Mouse (Mus musculus) intestine, embryonic 15.5 days (tissue): ENCODE measurements around the gene Rbms3. TPM values are rescaled to one million over a fixed set of nuclear protein-coding genes. Genes with fewer than 3 reads are reported as not detected.

ENCODE experiments used
- ATAC-seq: fragments of 200-750 bp; cut with Nextera tagmentation; 2 replicates; pipeline ENCODE4 v1.8.0; 2017; ENCODE audit warnings: moderate TSS enrichment, moderate library complexity
- H3K27ac ChIP-seq: fragments of 300-500 bp; sonication (generic); 2 replicates; pipeline ENCODE4 v1.5.1; 2015; ENCODE audit warnings: mild to moderate bottlenecking, inconsistent platforms
- H3K27me3 ChIP-seq: fragments of 300-500 bp; sonication (generic); replicated peaks from 2 replicates; pipeline ENCODE4 v1.6.1; 2015; ENCODE audit warnings: inconsistent platforms
- H3K36me3 ChIP-seq: fragments of 300-500 bp; sonication (generic); 2 replicates; pipeline ENCODE4 v1.6.1; 2015; ENCODE audit warnings: inconsistent platforms
- H3K4me1 ChIP-seq: fragments of 300-500 bp; sonication (generic); replicated peaks from 2 replicates; pipeline ENCODE4 v1.6.1; 2015; ENCODE audit warnings: inconsistent platforms
- H3K4me2 ChIP-seq: fragments of 300-500 bp; sonication (generic); replicated peaks from 2 replicates; pipeline ENCODE4 v1.6.1; 2015; ENCODE audit warnings: mild to moderate bottlenecking, inconsistent platforms
- H3K4me3 ChIP-seq: fragments of 300-500 bp; sonication (generic); replicated peaks from 2 replicates; pipeline ENCODE4 v1.5.1; 2015; ENCODE audit warnings: inconsistent platforms
- H3K9ac ChIP-seq: fragments of 300-500 bp; sonication (generic); 2 replicates; pipeline ENCODE4 v1.6.1; 2015; ENCODE audit warnings: inconsistent platforms
- H3K9me3 ChIP-seq: fragments of 300-500 bp; sonication (generic); 2 replicates; pipeline ENCODE4 v1.6.1; 2016; ENCODE audit warnings: inconsistent platforms
- WGBS: fragments of 180-500 bp; shearing (Covaris S2); methylation state at CpG from one replicate; pipeline ENCODE4 v1.1.7; 2015; 5-methylcytosine and 5-hydroxymethylcytosine counted together
- polyA plus RNA-seq: library from polyadenylated mRNA; unstranded; fragments of >200 nt; fragmentation: Nextera tagmentation; extraction: Ambion mirVana; gene quantifications from 2 replicates; pipeline ENCODE4 v1.2.1, GENCODE M21; 2015

Gene Rbms3
- 46.8 and 53.0 TPM in 2 replicates for polyA plus RNA-seq

GRCm38 (mm10) chr9:117629771-117630170 is at the start of gene Rbms3:
Gene Rbms3, minus strand, starts transcription at chr9:117629913.
- WGBS: 81% methylated on average over 9 of the region's 9 CpGs
- H3K27ac ChIP-seq: no peak within 1 kb of the TSS
- no peak within 1 kb of the TSS for H3K4me3 ChIP-seq
- no peak for ATAC-seq
- no peaks in the 10 kb centered on the region for H3K27me3 ChIP-seq
- no peaks in the 10 kb centered on the region for H3K9me3 ChIP-seq
- H3K36me3 ChIP-seq: no peaks in the 10 kb centered on the region
- H3K9ac ChIP-seq: no peak within 1 kb of the TSS
- no peak within 1 kb of the TSS for H3K4me2 ChIP-seq
- H3K4me1 ChIP-seq: 0 out of 2 replicates have a peak, but pooled peaks cover 2% of the 10 kb centered on the region

GRCm38 (mm10) chr9:117673311-117673710 is 43.6 kb upstream of the Rbms3 start:
- no peak for ATAC-seq
- Histone ChIP-seq H3K27ac (no peak overlapping the region), H3K36me3 (no peaks in the 10 kb centered on the region), H3K4me3 (no peak overlapping the region), H3K4me2 (no peak overlapping the region), H3K9me3 (no peaks in the 10 kb centered on the region), H3K27me3 (no peaks in the 10 kb centered on the region), H3K9ac (no peak overlapping the region), H3K4me1 (no peaks in the 10 kb centered on the region)
- WGBS: 83% methylated on average over 5 of the region's 5 CpGs

- Histone ChIP-seq H3K9me3 (no peaks in the 10 kb centered on the region), H3K27ac (no peak overlapping the region), H3K36me3 (no peaks in the 10 kb centered on the region), H3K9ac (no peak overlapping the region), H3K4me3 (no peak overlapping the region), H3K4me2 (no peak overlapping the region), H3K4me1 (no peaks in the 10 kb centered on the region), H3K27me3 (no peaks in the 10 kb centered on the region)
- no peak for ATAC-seq
- WGBS: 75% methylated on average over 2 of the region's 2 CpGs
Measured at GRCm38 (mm10) chr9:117654626-117655025, 24.9 kb upstream of the Rbms3 start.

GRCm38 (mm10) chr9:117653641-117654040 is 23.9 kb upstream of the Rbms3 start:
- 35% methylated on average over 5 of the region's 5 CpGs for WGBS
- H3K4me2 ChIP-seq: no peak overlapping the region
- no peaks in the 10 kb centered on the region for H3K36me3 ChIP-seq
- no peaks in the 10 kb centered on the region for H3K9me3 ChIP-seq
- H3K27me3 ChIP-seq: no peaks in the 10 kb centered on the region
- ATAC-seq: no peak
- no peak overlapping the region for H3K9ac ChIP-seq
- no peak overlapping the region for H3K4me3 ChIP-seq
- H3K4me1 ChIP-seq: no peaks in the 10 kb centered on the region
- H3K27ac ChIP-seq: no peak overlapping the region

GRCm38 (mm10) chr9:117646131-117646530 is 16.4 kb upstream of the Rbms3 start:
- Histone ChIP-seq H3K4me3 (no peak overlapping the region), H3K9me3 (no peaks in the 10 kb centered on the region), H3K9ac (no peak overlapping the region), H3K4me1 (no peaks in the 10 kb centered on the region), H3K4me2 (no peak overlapping the region), H3K27ac (no peak overlapping the region), H3K27me3 (no peaks in the 10 kb centered on the region), H3K36me3 (no peaks in the 10 kb centered on the region)
- ATAC-seq: no peak
- WGBS: 78% methylated on average over 2 of the region's 2 CpGs

DNA sequence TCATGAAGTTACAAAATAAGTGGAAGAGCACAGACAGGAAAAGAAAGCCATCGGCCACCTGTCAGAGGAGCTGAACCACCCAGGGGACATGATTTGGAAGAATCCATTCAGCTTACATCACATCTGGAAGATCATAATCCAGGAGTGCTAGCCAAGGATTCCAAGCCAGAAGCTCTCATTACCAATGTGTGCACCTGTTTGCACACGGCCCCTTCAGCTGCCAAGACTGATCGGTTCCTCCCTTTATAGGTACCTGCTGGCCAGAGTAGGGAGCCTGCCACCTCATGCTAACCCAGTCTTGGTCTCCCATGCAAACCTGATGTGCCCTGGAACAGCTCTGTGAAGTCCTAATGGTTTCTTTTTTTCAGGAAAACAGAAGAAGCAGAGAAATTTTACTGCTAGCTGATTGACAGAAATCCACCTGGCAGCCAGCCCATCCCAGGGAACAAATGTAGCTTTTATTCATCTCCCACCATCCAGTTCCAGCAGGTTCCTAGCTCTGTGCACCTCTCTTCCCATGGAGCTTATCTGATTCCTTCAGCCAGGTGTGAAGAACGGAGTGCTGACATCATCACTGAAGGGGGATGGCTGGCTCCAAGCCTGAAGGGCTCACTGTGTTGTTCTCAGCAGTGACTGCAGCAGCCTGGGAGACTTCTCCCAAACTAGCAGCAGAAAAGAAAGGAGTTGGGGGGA is 11.5 kb upstream of the Rbms3 start:
- no peak for ATAC-seq
- H3K4me3 ChIP-seq: no peak overlapping the region

DNA sequence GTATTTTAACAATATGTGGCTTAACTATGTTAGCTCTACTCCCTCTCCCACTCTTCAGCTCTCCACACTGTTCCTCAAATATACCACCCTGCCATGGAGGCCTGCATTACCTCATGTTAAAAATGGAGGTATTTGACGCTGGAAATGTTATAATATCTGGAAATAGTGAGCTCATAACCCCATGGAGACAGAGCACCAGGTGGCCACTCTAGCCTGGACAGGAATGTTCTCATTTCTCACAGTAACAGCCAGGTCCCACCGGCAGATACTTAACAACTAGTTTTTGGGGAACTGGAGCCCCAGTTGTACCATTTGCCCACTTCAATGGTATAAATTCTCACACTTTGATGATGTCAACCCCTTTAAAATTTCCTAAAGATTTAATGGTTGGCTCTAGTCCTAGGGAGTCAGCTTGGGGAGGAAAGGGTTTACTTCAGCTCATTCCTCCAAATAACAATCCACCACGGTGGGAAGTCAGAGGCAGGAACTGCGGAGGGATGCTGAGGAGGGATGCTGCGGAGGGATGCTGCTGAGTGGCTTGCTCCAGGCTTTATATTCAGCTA is 9.0 kb upstream of the Rbms3 start:
- Histone ChIP-seq H3K4me1 (no peaks in the 10 kb centered on the region), H3K9me3 (no peaks in the 10 kb centered on the region), H3K36me3 (no peaks in the 10 kb centered on the region), H3K27me3 (no peaks in the 10 kb centered on the region), H3K27ac (no peak overlapping the region), H3K4me2 (no peak overlapping the region), H3K4me3 (no peak overlapping the region), H3K9ac (no peak overlapping the region)
- no peak for ATAC-seq
- WGBS: 72% methylated on average over 5 of the region's 5 CpGs

More for the DNA sequence above, 11.5 kb upstream of the Rbms3 start:
- no peaks in the 10 kb centered on the region for H3K36me3 ChIP-seq
- no peaks in the 10 kb centered on the region for H3K4me1 ChIP-seq
- no peak overlapping the region for H3K9ac ChIP-seq
- WGBS: 88% methylated on average over 4 of the region's 4 CpGs
- H3K27ac ChIP-seq: no peak overlapping the region
- H3K9me3 ChIP-seq: no peaks in the 10 kb centered on the region
- H3K27me3 ChIP-seq: no peaks in the 10 kb centered on the region
- no peak overlapping the region for H3K4me2 ChIP-seq

- Histone ChIP-seq H3K4me2 (no peak overlapping the region), H3K9ac (no peak overlapping the region), H3K36me3 (no peaks in the 10 kb centered on the region), H3K4me3 (no peak overlapping the region), H3K27ac (no peak overlapping the region), H3K27me3 (no peaks in the 10 kb centered on the region), H3K4me1 (0 out of 2 replicates have a peak, but pooled peaks cover 2% of the 10 kb centered on the region), H3K9me3 (no peaks in the 10 kb centered on the region)
- 80% methylated on average over 8 of the region's 8 CpGs for WGBS
- ATAC-seq: no peak
Measured at GRCm38 (mm10) chr9:117636492-117636891, 6.8 kb upstream of the Rbms3 start.

DNA sequence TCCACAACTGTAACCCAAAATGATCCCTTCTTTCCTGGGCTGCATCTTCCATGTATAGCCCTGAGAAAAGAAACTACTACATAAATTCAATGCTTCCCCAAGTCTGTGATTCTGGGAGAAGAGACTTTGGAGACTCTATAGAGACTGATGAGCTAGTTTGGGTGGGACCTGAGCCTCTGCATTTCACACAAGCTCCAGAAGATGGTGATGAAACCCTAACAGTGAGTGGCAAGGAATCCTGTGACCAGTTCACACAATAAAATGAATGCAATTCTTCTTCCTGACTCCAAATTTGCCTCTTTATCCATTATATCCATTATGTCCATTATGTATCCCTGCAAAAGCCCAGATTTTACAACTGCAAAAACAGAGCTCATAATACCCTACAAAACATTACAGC is 2.5 kb downstream of the Rbms3 start:
- no peaks in the 10 kb centered on the region for H3K27me3 ChIP-seq
- no peaks in the 10 kb centered on the region for H3K4me1 ChIP-seq
- no peaks in the 10 kb centered on the region for H3K36me3 ChIP-seq
- no peak overlapping the region for H3K27ac ChIP-seq
- H3K9ac ChIP-seq: no peak overlapping the region
- H3K4me2 ChIP-seq: no peak overlapping the region
- H3K9me3 ChIP-seq: no peaks in the 10 kb centered on the region
- H3K4me3 ChIP-seq: no peak overlapping the region
- ATAC-seq: no peak

GRCm38 (mm10) chr9:117600781-117601180 is 28.9 kb downstream of the Rbms3 start:
- H3K9me3 ChIP-seq: no peaks in the 10 kb centered on the region
- H3K27ac ChIP-seq: no peak overlapping the region
- no peak overlapping the region for H3K4me3 ChIP-seq
- H3K9ac ChIP-seq: no peak overlapping the region
- ATAC-seq: no peak
- H3K4me1 ChIP-seq: no peaks in the 10 kb centered on the region
- H3K36me3 ChIP-seq: no peaks in the 10 kb centered on the region
- 77% methylated on average over 5 of the region's 5 CpGs for WGBS
- no peak overlapping the region for H3K4me2 ChIP-seq
- H3K27me3 ChIP-seq: no peaks in the 10 kb centered on the region

GRCm38 (mm10) chr9:117599341-117599740 is 30.4 kb downstream of the Rbms3 start:
- Histone ChIP-seq H3K27me3 (no peaks in the 10 kb centered on the region), H3K36me3 (no peaks in the 10 kb centered on the region), H3K4me3 (no peak overlapping the region), H3K4me2 (no peak overlapping the region), H3K4me1 (no peaks in the 10 kb centered on the region), H3K9ac (no peak overlapping the region), H3K27ac (no peak overlapping the region), H3K9me3 (no peaks in the 10 kb centered on the region)
- WGBS: 88% methylated on average over 9 of the region's 9 CpGs
- no peak for ATAC-seq

DNA sequence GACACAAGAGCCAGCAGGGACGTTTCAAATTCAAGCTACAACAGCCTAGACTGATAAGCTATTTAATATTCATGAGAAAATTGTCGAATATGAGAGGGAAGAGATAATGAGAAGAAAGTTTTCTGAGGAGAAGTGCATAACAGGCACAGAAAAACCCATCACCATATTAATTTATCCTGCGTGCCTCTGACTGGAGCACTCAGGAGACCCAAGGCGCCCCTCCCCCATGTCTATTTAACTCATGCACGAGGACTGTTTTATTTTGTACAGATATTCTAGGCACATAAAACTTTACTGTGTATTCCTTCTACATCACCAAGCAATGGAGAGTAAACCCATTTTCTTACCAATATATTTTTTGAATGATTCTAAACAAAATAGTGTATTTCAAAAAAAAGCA is 33.6 kb downstream of the Rbms3 start:
- ATAC-seq: no peak
- WGBS: 67% methylated on average over 5 of the region's 5 CpGs
- Histone ChIP-seq H3K9me3 (no peaks in the 10 kb centered on the region), H3K9ac (no peak overlapping the region), H3K27me3 (no peaks in the 10 kb centered on the region), H3K36me3 (no peaks in the 10 kb centered on the region), H3K4me1 (no peaks in the 10 kb centered on the region), H3K4me2 (no peak overlapping the region), H3K27ac (no peak overlapping the region), H3K4me3 (no peak overlapping the region)

DNA sequence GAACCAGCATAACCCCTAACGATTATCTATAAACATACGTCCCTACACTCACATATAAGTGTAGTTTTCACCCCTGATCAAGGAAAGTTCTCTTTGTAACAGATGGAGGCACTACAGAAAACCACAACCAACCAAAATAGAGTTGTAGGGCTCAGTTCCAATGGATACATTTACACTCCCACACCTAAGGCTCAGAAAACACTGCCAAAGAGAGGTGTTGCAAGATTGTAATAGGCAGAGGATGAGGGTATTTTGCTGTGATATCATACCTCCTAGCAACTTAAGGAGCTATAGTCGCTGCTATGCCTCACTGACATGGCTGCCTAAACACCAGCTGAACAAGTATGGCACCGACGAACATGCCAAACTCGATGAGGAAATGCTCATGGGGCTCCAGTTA is 44.4 kb downstream of the Rbms3 start:
- no peak for ATAC-seq
- H3K9ac ChIP-seq: no peak overlapping the region
- no peak overlapping the region for H3K4me2 ChIP-seq
- no peaks in the 10 kb centered on the region for H3K27me3 ChIP-seq
- H3K27ac ChIP-seq: no peak overlapping the region
- no peaks in the 10 kb centered on the region for H3K36me3 ChIP-seq
- WGBS: 90% methylated on average over 6 of the region's 6 CpGs
- H3K9me3 ChIP-seq: no peaks in the 10 kb centered on the region
- H3K4me3 ChIP-seq: no peak overlapping the region
- no peaks in the 10 kb centered on the region for H3K4me1 ChIP-seq
